Mouse (Mus musculus): ENCODE results near the gene Phxr2. TPM values are rescaled to one million over a fixed set of nuclear protein-coding genes. Genes with fewer than 3 reads are reported as not detected.
"Not testable (repeated sequence)": the region's sequence is repeated elsewhere in the genome, so short reads cannot be mapped to it uniquely, and the experiment has no call there.

Gene Phxr2
- polyA plus RNA-seq, 1 experiment from 2014 or later: 0.18 TPM

GRCm38 (mm10) chr10:99157697-99158096 is 31.6 kb upstream of the Phxr2 start:
- not testable (repeated sequence) for H3K27ac ChIP-seq; ATAC-seq (ENCODE audit: insufficient number of reproducible peaks, insufficient read depth, low FRiP score, low TSS enrichment); H3K27me3 ChIP-seq; H3K4me1 ChIP-seq; H3K4me2 ChIP-seq (replicated peaks); H3K9ac ChIP-seq; H3K4me3 ChIP-seq; H3K36me3 ChIP-seq; H3K9me3 ChIP-seq
- 95% methylated on average over 10 of the region's 10 CpGs for WGBS

DNA sequence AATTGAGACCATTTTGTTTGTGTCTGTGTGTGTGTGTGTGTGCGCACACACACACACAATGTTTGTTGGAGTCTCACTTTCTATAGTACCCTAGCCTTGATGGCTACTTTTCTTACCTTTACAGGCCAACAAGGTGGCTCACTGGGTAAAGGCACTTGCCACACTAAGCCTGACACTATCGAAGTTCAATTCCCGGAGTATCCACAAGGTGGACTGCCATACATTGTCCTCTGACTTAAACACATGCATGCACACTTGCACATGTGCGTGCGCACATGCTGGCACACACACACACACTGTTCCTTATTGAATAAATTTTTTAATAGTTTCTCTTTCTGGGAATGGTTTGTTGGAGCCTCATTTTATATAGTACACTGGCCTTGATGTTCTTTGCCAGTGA is 30.7 kb upstream of the Phxr2 start:
- Histone ChIP-seq H3K4me2 (replicated peaks) (no peak overlapping the region), H3K9ac (no peak overlapping the region), H3K27me3 (no peaks in the 10 kb centered on the region), H3K9me3 (no peaks in the 10 kb centered on the region), H3K4me3 (no peak overlapping the region), H3K36me3 (peaks cover 9% of the 10 kb centered on the region; the same call in 1 of the 2 replicates), H3K4me1 (no peaks in the 10 kb centered on the region), H3K27ac (no peak overlapping the region)
- 90% methylated on average over 5 of the region's 5 CpGs for WGBS
- ATAC-seq (ENCODE audit: insufficient number of reproducible peaks, insufficient read depth, low FRiP score, low TSS enrichment): no peak

- Histone ChIP-seq H3K4me2 (replicated peaks) (no peak overlapping the region), H3K4me1 (no peaks in the 10 kb centered on the region), H3K4me3 (no peak overlapping the region), H3K27me3 (no peaks in the 10 kb centered on the region), H3K36me3 (peaks cover 17% of the 10 kb centered on the region; the same call in 1 of the 2 replicates), H3K9ac (no peak overlapping the region), H3K9me3 (no peaks in the 10 kb centered on the region), H3K27ac (no peak overlapping the region)
- WGBS: 87% methylated on average over 8 of the region's 8 CpGs
- no peak for ATAC-seq (ENCODE audit: insufficient number of reproducible peaks, insufficient read depth, low FRiP score, low TSS enrichment)
Measured at GRCm38 (mm10) chr10:99154635-99155034, 28.5 kb upstream of the Phxr2 start.

DNA sequence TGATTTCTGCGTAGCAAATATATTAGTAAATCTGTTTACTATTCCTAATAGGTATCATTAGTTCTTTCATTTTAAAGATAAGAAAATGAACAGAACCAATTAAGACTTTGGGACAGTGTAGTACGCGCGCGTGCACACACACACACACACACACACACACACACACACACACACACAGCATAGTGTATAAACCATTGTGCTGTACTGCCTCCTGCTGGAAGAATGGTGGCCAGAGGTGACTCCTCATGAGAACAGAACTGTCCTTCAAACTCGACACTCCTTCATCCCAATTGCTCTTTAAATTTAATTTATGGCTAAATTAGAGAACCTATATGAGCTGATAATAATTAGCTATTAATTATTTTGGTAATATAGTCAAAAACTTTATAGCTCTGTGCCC is 25.9 kb upstream of the Phxr2 start:
- Histone ChIP-seq H3K9me3 (no peaks in the 10 kb centered on the region), H3K4me3 (no peak overlapping the region), H3K36me3 (peaks cover 17% of the 10 kb centered on the region; the same call in 1 of the 2 replicates), H3K27me3 (no peaks in the 10 kb centered on the region), H3K4me2 (replicated peaks) (no peak overlapping the region), H3K27ac (no peak overlapping the region), H3K9ac (no peak overlapping the region), H3K4me1 (no peaks in the 10 kb centered on the region)
- no peak for ATAC-seq (ENCODE audit: insufficient number of reproducible peaks, insufficient read depth, low FRiP score, low TSS enrichment)
- 92% methylated on average over 6 of the region's 6 CpGs for WGBS

- WGBS: 95% methylated on average over 1 of the region's 1 CpGs
- H3K27me3 ChIP-seq: no peaks in the 10 kb centered on the region
- H3K9ac ChIP-seq: no peak overlapping the region
- H3K4me2 ChIP-seq (replicated peaks): no peak overlapping the region
- no peaks in the 10 kb centered on the region for H3K4me1 ChIP-seq
- H3K9me3 ChIP-seq: no peaks in the 10 kb centered on the region
- no peak overlapping the region for H3K27ac ChIP-seq
- no peak overlapping the region for H3K4me3 ChIP-seq
- ATAC-seq (ENCODE audit: insufficient number of reproducible peaks, insufficient read depth, low FRiP score, low TSS enrichment): no peak
- H3K36me3 ChIP-seq: peaks cover 13% of the 10 kb centered on the region; the same call in 1 of the 2 replicates
Measured at GRCm38 (mm10) chr10:99151580-99151979, 25.5 kb upstream of the Phxr2 start.

- Histone ChIP-seq H3K27me3 (no peaks in the 10 kb centered on the region), H3K9me3 (no peaks in the 10 kb centered on the region), H3K27ac (no peak overlapping the region), H3K9ac (no peak overlapping the region), H3K4me1 (no peaks in the 10 kb centered on the region), H3K4me2 (replicated peaks) (no peak overlapping the region), H3K4me3 (no peak overlapping the region), H3K36me3 (peaks cover 13% of the 10 kb centered on the region; the same call in 1 of the 2 replicates)
- 85% methylated on average over 6 of the region's 6 CpGs for WGBS
- no peak for ATAC-seq (ENCODE audit: insufficient number of reproducible peaks, insufficient read depth, low FRiP score, low TSS enrichment)
Measured at GRCm38 (mm10) chr10:99150016-99150415, 23.9 kb upstream of the Phxr2 start.

DNA sequence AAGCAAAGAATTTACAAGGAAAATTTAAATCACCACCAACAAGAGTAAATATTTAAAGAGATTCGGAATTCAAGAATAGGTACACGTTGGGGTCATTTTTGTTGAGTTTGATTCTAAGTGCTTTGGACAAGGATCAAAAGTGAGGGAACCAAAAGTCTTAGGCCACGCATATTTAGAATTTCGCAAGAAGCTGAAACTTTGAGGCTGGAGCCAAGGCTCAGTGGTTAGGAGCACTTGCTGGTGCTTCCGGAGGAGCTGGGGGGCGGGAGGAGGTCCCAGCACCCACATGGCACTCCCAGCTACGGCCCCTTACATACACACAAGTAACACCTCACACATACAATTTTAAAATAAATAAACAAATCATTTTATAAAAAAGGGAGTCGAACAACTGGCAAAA is 20.5 kb upstream of the Phxr2 start:
- Histone ChIP-seq H3K9me3 (no peaks in the 10 kb centered on the region), H3K4me3 (no peak overlapping the region), H3K4me2 (replicated peaks) (no peak overlapping the region), H3K4me1 (no peaks in the 10 kb centered on the region), H3K27me3 (no peaks in the 10 kb centered on the region), H3K27ac (no peak overlapping the region), H3K36me3 (peaks cover 8% of the 10 kb centered on the region; the same call in 1 of the 2 replicates), H3K9ac (no peak overlapping the region)
- no peak for ATAC-seq (ENCODE audit: insufficient number of reproducible peaks, insufficient read depth, low FRiP score, low TSS enrichment)
- 90% methylated on average over 8 of the region's 8 CpGs for WGBS

- H3K4me3 ChIP-seq: no peak overlapping the region
- H3K9ac ChIP-seq: no peak overlapping the region
- H3K4me2 ChIP-seq (replicated peaks): no peak overlapping the region
- H3K36me3 ChIP-seq: peaks cover 4% of the 10 kb centered on the region; the same call in 1 of the 2 replicates
- 79% methylated on average over 8 of the region's 8 CpGs for WGBS
- H3K9me3 ChIP-seq: no peaks in the 10 kb centered on the region
- ATAC-seq (ENCODE audit: insufficient number of reproducible peaks, insufficient read depth, low FRiP score, low TSS enrichment): no peak
- no peak overlapping the region for H3K27ac ChIP-seq
- H3K27me3 ChIP-seq: no peaks in the 10 kb centered on the region
- no peaks in the 10 kb centered on the region for H3K4me1 ChIP-seq
Measured at GRCm38 (mm10) chr10:99145611-99146010, 19.5 kb upstream of the Phxr2 start.

DNA sequence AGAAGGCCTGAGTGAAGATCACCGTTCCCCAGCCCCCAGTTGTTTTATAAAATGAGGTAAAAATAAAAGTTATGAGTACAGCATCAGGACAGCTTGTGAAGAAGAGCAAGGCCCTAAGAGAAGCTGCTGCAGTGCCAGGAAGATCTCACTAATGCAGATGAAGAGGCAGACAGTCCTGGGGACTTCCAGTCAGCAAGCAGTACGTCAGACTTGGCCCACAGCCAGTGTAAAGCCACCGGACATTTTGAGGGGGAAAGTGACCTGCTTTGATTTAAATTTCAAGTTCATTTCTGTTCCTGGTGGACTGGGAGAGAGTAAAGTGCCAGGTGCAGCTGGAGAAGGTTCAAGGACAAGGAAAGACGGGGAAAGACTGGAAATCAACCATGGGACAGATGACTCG is 10.2 kb upstream of the Phxr2 start:
- H3K27ac ChIP-seq: no peak overlapping the region
- H3K9me3 ChIP-seq: no peaks in the 10 kb centered on the region
- WGBS: 78% methylated on average over 5 of the region's 5 CpGs
- H3K9ac ChIP-seq: no peak overlapping the region
- H3K4me1 ChIP-seq: no peaks in the 10 kb centered on the region
- H3K4me3 ChIP-seq: no peak overlapping the region
- H3K36me3 ChIP-seq: peaks cover 6% of the 10 kb centered on the region
- no peak overlapping the region for H3K4me2 ChIP-seq (replicated peaks)
- H3K27me3 ChIP-seq: no peaks in the 10 kb centered on the region
- ATAC-seq (ENCODE audit: insufficient number of reproducible peaks, insufficient read depth, low FRiP score, low TSS enrichment): no peak

DNA sequence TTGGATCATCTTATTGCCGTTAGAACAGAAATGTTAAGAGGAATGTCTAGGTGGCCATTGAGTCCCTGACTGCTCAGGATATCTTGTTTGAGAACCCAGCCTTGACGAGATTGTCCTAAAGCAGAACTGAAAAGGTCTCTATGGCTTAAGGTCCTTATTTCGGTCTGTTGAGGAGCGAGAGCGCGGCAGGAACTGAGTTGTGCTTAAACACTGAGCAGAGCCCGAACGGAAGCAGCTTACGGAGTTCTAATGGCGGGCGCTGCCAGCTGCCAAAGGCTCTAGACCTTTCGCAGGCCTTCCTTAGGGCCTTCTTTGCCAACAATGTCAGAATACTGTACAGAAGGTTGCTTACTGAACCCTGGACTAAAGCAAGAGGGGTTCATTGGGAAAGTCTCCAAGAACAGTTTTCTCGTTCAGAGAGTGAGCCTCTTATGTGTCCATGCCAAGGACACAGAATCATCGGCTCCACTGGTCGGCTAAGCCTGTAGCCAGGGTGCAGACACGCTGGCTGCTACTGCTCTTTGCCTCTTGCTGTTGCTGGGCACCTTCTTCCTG is 7.3 kb upstream of the Phxr2 start:
- no peak for ATAC-seq (ENCODE audit: insufficient number of reproducible peaks, insufficient read depth, low FRiP score, low TSS enrichment)
- Histone ChIP-seq H3K9me3 (no peaks in the 10 kb centered on the region), H3K4me2 (replicated peaks) (no peak overlapping the region), H3K4me1 (no peaks in the 10 kb centered on the region), H3K36me3 (peaks cover 4% of the 10 kb centered on the region; the same call in 1 of the 2 replicates), H3K9ac (no peak overlapping the region), H3K27me3 (no peaks in the 10 kb centered on the region), H3K4me3 (no peak overlapping the region), H3K27ac (no peak overlapping the region)
- WGBS: 94% methylated on average over 16 of the region's 16 CpGs

DNA sequence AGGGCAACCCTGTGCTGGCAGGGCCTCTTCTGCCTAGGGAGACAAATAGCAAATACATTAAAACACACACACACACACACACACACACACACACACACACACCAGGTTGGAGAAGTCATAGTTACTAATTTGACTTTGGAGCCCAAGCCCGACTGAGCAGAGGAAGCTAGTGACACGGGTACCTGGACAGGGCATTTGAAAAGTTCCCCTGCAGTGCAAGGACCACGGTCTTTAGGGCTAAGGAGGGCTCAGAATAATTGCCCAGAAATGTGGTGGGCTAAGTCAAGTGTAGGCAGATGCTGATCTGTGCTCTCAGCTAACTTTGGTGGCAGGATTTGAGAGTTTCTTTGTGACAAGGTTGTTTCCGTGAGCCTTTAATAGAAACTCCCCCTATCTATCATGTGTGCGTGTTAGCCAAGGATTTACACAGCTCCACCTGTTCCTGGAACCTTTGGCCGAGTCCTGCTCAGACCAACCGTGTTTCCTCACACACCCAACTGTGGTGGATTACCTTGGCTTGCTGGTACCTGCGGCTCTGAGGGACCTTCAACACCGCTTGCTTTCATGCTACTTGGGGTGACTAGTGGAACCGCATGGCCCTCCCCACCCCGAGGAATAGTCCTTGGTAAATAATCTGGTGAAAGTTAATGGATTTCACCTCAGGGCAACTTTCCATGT is 6.6 kb upstream of the Phxr2 start:
- ATAC-seq (ENCODE audit: insufficient number of reproducible peaks, insufficient read depth, low FRiP score, low TSS enrichment): no peak
- 91% methylated on average over 11 of the region's 11 CpGs for WGBS
- peaks cover 4% of the 10 kb centered on the region; the same call in 1 of the 2 replicates for H3K36me3 ChIP-seq

DNA sequence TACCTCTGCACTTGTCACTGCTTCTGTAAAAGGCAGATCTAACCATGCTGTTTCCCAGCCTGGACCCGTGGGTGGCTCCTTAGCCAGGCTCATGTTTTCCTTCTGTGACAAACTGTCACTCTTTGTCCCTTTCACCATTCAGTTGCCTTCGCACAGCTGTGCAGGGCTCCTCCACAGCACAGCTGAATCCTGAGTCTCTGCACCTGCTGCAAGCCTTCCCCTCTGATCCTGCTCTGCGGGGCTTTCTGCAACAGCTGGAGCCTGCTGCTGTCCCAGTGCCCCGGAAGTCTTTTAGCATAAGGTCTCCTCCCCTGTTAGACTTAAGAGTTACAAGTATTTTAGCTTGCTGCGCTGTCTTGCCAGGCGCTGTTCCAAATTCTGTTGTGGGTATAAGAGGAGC is 6.1 kb upstream of the Phxr2 start:
- no peak overlapping the region for H3K4me2 ChIP-seq (replicated peaks)
- peaks cover 5% of the 10 kb centered on the region; the same call in 1 of the 2 replicates for H3K36me3 ChIP-seq
- WGBS: 79% methylated on average over 6 of the region's 6 CpGs
- no peak for ATAC-seq (ENCODE audit: insufficient number of reproducible peaks, insufficient read depth, low FRiP score, low TSS enrichment)
- H3K4me3 ChIP-seq: no peak overlapping the region
- H3K4me1 ChIP-seq: no peaks in the 10 kb centered on the region
- no peaks in the 10 kb centered on the region for H3K27me3 ChIP-seq
- no peak overlapping the region for H3K27ac ChIP-seq
- no peak overlapping the region for H3K9ac ChIP-seq
- no peaks in the 10 kb centered on the region for H3K9me3 ChIP-seq

More for the DNA sequence above, 6.6 kb upstream of the Phxr2 start:
- H3K4me2 ChIP-seq (replicated peaks): no peak overlapping the region
- no peaks in the 10 kb centered on the region for H3K4me1 ChIP-seq
- H3K27ac ChIP-seq: no peak overlapping the region
- H3K9ac ChIP-seq: no peak overlapping the region
- H3K27me3 ChIP-seq: no peaks in the 10 kb centered on the region
- no peak overlapping the region for H3K4me3 ChIP-seq
- H3K9me3 ChIP-seq: no peaks in the 10 kb centered on the region

Measured in embryonic facial prominence, embryonic 12.5 days (tissue).